Mouse (Mus musculus): ENCODE results near the gene Kdm1b. TPM values are rescaled to one million over a fixed set of nuclear protein-coding genes. Genes with fewer than 3 reads are reported as not detected.
A peak's percentile ranks its signal among the peaks of the same experiment; 100 is the strongest.

The Kdm1b gene
- polyA plus RNA-seq, 1 experiment from 2014 or later, result 20.4 TPM

GRCm38 (mm10) chr13:47044617-47044947 is 1.3 kb downstream of the Kdm1b start, which contains the start of gene Tpmt:
TSS of gene Tpmt (minus strand) at chr13:47044737.
- DNase-seq (ENCODE audit: low spot score) (no peak), ATAC-seq (replicated peaks; ENCODE audit: low FRiP score) (no peak)
- Histone ChIP-seq H3K9me3 (ENCODE audit: control insufficient read depth, low read length) (no peaks in the 10 kb centered on the region), H3K4me2 (ENCODE audit: low read depth, low read length, severe bottlenecking) (peak within 1 kb of the TSS; percentile 98), H3K4me3 (ENCODE audit: low read depth, low read length) (peak within 1 kb of the TSS; percentile 89), H3K9ac (ENCODE audit: low read length) (peak within 1 kb of the TSS; percentile 77), H3K27me3 (ENCODE audit: control insufficient read depth, insufficient read depth, low read length) (no peaks in the 10 kb centered on the region), H3K36me3 (ENCODE audit: control insufficient read depth, insufficient read depth, low read length) (peaks cover 6% of the 10 kb centered on the region; the same call in 1 of the 2 replicates), H3K4me1 (replicated peaks; ENCODE audit: control insufficient read depth, insufficient read depth, low read length) (peaks cover 4% of the 10 kb centered on the region), H3K27ac (ENCODE audit: low read depth, low read length) (peak within 1 kb of the TSS; percentile 37)
- 19% methylated on average over 10 of the region's 10 CpGs for WGBS

GRCm38 (mm10) chr13:47047996-47048395 is 4.7 kb downstream of the Kdm1b start:
- no peak overlapping the region for H3K27ac ChIP-seq (ENCODE audit: low read depth, low read length)
- peak; percentile 37 for DNase-seq (ENCODE audit: low spot score)
- H3K4me2 ChIP-seq (ENCODE audit: low read depth, low read length, severe bottlenecking), result no peak overlapping the region
- H3K4me3 ChIP-seq (ENCODE audit: low read depth, low read length), result no peak overlapping the region
- no peaks in the 10 kb centered on the region; the same call in 1 of the 2 replicates for H3K4me1 ChIP-seq (replicated peaks; ENCODE audit: control insufficient read depth, insufficient read depth, low read length)
- ATAC-seq (replicated peaks; ENCODE audit: low FRiP score), result no peak
- H3K27me3 ChIP-seq (ENCODE audit: control insufficient read depth, insufficient read depth, low read length), result no peaks in the 10 kb centered on the region
- no peaks in the 10 kb centered on the region for H3K9me3 ChIP-seq (ENCODE audit: control insufficient read depth, low read length)
- WGBS, result 88% methylated on average over 4 of the region's 4 CpGs
- H3K9ac ChIP-seq (ENCODE audit: low read length), result no peak overlapping the region
- H3K36me3 ChIP-seq (ENCODE audit: control insufficient read depth, insufficient read depth, low read length), result peaks cover 6% of the 10 kb centered on the region; the same call in 1 of the 2 replicates

GRCm38 (mm10) chr13:47050009-47050408 is 6.7 kb downstream of the Kdm1b start:
- Histone ChIP-seq H3K4me2 (ENCODE audit: low read depth, low read length, severe bottlenecking) (no peak overlapping the region), H3K4me3 (ENCODE audit: low read depth, low read length) (no peak overlapping the region), H3K27ac (ENCODE audit: low read depth, low read length) (no peak overlapping the region), H3K36me3 (ENCODE audit: control insufficient read depth, insufficient read depth, low read length) (peaks cover 6% of the 10 kb centered on the region; the same call in 1 of the 2 replicates), H3K9ac (ENCODE audit: low read length) (no peak overlapping the region), H3K27me3 (ENCODE audit: control insufficient read depth, insufficient read depth, low read length) (no peaks in the 10 kb centered on the region), H3K9me3 (ENCODE audit: control insufficient read depth, low read length) (no peaks in the 10 kb centered on the region), H3K4me1 (replicated peaks; ENCODE audit: control insufficient read depth, insufficient read depth, low read length) (0 out of 2 replicates have a peak, but pooled peaks cover 4% of the 10 kb centered on the region)
- ATAC-seq (replicated peaks; ENCODE audit: low FRiP score) (no peak), DNase-seq (ENCODE audit: low spot score) (no peak)
- WGBS, result 84% methylated on average over 4 of the region's 4 CpGs

- DNase-seq (ENCODE audit: low spot score), result no peak
- Histone ChIP-seq H3K27ac (ENCODE audit: low read depth, low read length) (no peak overlapping the region), H3K4me2 (ENCODE audit: low read depth, low read length, severe bottlenecking) (no peak overlapping the region)
Observed at GRCm38 (mm10) chr13:47053971-47054370, 10.7 kb downstream of the Kdm1b start.

GRCm38 (mm10) chr13:47056126-47056525 is 12.8 kb downstream of the Kdm1b start:
- Histone ChIP-seq H3K27ac (ENCODE audit: low read depth, low read length) (no peak overlapping the region), H3K9ac (ENCODE audit: low read length) (no peak overlapping the region), H3K9me3 (ENCODE audit: control insufficient read depth, low read length) (no peaks in the 10 kb centered on the region), H3K4me3 (ENCODE audit: low read depth, low read length) (no peak overlapping the region), H3K27me3 (ENCODE audit: control insufficient read depth, insufficient read depth, low read length) (no peaks in the 10 kb centered on the region), H3K4me2 (ENCODE audit: low read depth, low read length, severe bottlenecking) (no peak overlapping the region), H3K4me1 (replicated peaks; ENCODE audit: control insufficient read depth, insufficient read depth, low read length) (0 out of 2 replicates have a peak, but pooled peaks cover 4% of the 10 kb centered on the region), H3K36me3 (ENCODE audit: control insufficient read depth, insufficient read depth, low read length) (no peaks in the 10 kb centered on the region; the same call in 1 of the 2 replicates)
- ATAC-seq (replicated peaks; ENCODE audit: low FRiP score), result no peak
- 92% methylated on average over 11 of the region's 11 CpGs for WGBS
- no peak for DNase-seq (ENCODE audit: low spot score)

More at GRCm38 (mm10) chr13:47053971-47054370, 10.7 kb downstream of the Kdm1b start:
- 41% methylated on average over 10 of the region's 10 CpGs for WGBS
- Histone ChIP-seq H3K9me3 (ENCODE audit: control insufficient read depth, low read length) (no peaks in the 10 kb centered on the region), H3K27me3 (ENCODE audit: control insufficient read depth, insufficient read depth, low read length) (no peaks in the 10 kb centered on the region), H3K4me1 (replicated peaks; ENCODE audit: control insufficient read depth, insufficient read depth, low read length) (0 out of 2 replicates have a peak, but pooled peaks cover 4% of the 10 kb centered on the region), H3K36me3 (ENCODE audit: control insufficient read depth, insufficient read depth, low read length) (peaks cover 2% of the 10 kb centered on the region; the same call in 1 of the 2 replicates), H3K4me3 (ENCODE audit: low read depth, low read length) (no peak overlapping the region), H3K9ac (ENCODE audit: low read length) (no peak overlapping the region)
- peak; percentile 66 for ATAC-seq (replicated peaks; ENCODE audit: low FRiP score)

GRCm38 (mm10) chr13:47056781-47057180 is 13.5 kb downstream of the Kdm1b start:
- no peaks in the 10 kb centered on the region; the same call in 1 of the 2 replicates for H3K36me3 ChIP-seq (ENCODE audit: control insufficient read depth, insufficient read depth, low read length)
- H3K27me3 ChIP-seq (ENCODE audit: control insufficient read depth, insufficient read depth, low read length), result no peaks in the 10 kb centered on the region
- DNase-seq (ENCODE audit: low spot score) (no peak), ATAC-seq (replicated peaks; ENCODE audit: low FRiP score) (no peak)
- WGBS, result 94% methylated on average over 5 of the region's 5 CpGs
- H3K4me2 ChIP-seq (ENCODE audit: low read depth, low read length, severe bottlenecking), result no peak overlapping the region
- no peaks in the 10 kb centered on the region for H3K9me3 ChIP-seq (ENCODE audit: control insufficient read depth, low read length)
- H3K27ac ChIP-seq (ENCODE audit: low read depth, low read length), result no peak overlapping the region
- no peak overlapping the region for H3K4me3 ChIP-seq (ENCODE audit: low read depth, low read length)
- 0 out of 2 replicates have a peak, but pooled peaks cover 4% of the 10 kb centered on the region for H3K4me1 ChIP-seq (replicated peaks; ENCODE audit: control insufficient read depth, insufficient read depth, low read length)
- no peak overlapping the region for H3K9ac ChIP-seq (ENCODE audit: low read length)

- ATAC-seq (replicated peaks; ENCODE audit: low FRiP score), result no peak
- H3K36me3 ChIP-seq (ENCODE audit: control insufficient read depth, insufficient read depth, low read length), result no peaks in the 10 kb centered on the region; the same call in 1 of the 2 replicates
Observed at GRCm38 (mm10) chr13:47062756-47063155, 19.5 kb downstream of the Kdm1b start.

GRCm38 (mm10) chr13:47063985-47064760 is 20.9 kb downstream of the Kdm1b start:
- ATAC-seq (replicated peaks; ENCODE audit: low FRiP score) (no peak), DNase-seq (ENCODE audit: low spot score) (peak; percentile 45)
- no peaks in the 10 kb centered on the region for H3K4me1 ChIP-seq (replicated peaks; ENCODE audit: control insufficient read depth, insufficient read depth, low read length)
- H3K27ac ChIP-seq (ENCODE audit: low read depth, low read length), result no peak overlapping the region
- 90% methylated on average over 15 of the region's 15 CpGs for WGBS
- H3K27me3 ChIP-seq (ENCODE audit: control insufficient read depth, insufficient read depth, low read length), result no peaks in the 10 kb centered on the region
- no peaks in the 10 kb centered on the region; the same call in 1 of the 2 replicates for H3K36me3 ChIP-seq (ENCODE audit: control insufficient read depth, insufficient read depth, low read length)
- no peak overlapping the region for H3K4me2 ChIP-seq (ENCODE audit: low read depth, low read length, severe bottlenecking)
- no peaks in the 10 kb centered on the region for H3K9me3 ChIP-seq (ENCODE audit: control insufficient read depth, low read length)
- H3K9ac ChIP-seq (ENCODE audit: low read length), result no peak overlapping the region
- no peak overlapping the region for H3K4me3 ChIP-seq (ENCODE audit: low read depth, low read length)

More at GRCm38 (mm10) chr13:47062756-47063155, 19.5 kb downstream of the Kdm1b start:
- peak; percentile 8 for DNase-seq (ENCODE audit: low spot score)
- Histone ChIP-seq H3K4me2 (ENCODE audit: low read depth, low read length, severe bottlenecking) (no peak overlapping the region), H3K4me3 (ENCODE audit: low read depth, low read length) (no peak overlapping the region), H3K27me3 (ENCODE audit: control insufficient read depth, insufficient read depth, low read length) (no peaks in the 10 kb centered on the region), H3K27ac (ENCODE audit: low read depth, low read length) (no peak overlapping the region), H3K9me3 (ENCODE audit: control insufficient read depth, low read length) (no peaks in the 10 kb centered on the region), H3K4me1 (replicated peaks; ENCODE audit: control insufficient read depth, insufficient read depth, low read length) (no peaks in the 10 kb centered on the region), H3K9ac (ENCODE audit: low read length) (no peak overlapping the region)
- WGBS, result 96% methylated on average over 17 of the region's 17 CpGs
